Mouse (Mus musculus) megakaryocyte, embryonic 14.5 days (primary cell): ENCODE measurements at regions not wholly inside any gene's neighbourhood (a gene's known extent, or its start where the extent isn't known, plus 50 kb on each side); places are given as distances from the start of the nearest gene placed in this dataset.

Experiments
- FLI1 ChIP-seq: IDR thresholded peaks from 2 replicates; pipeline ENCODE4 v1.6.1; 2012; ENCODE audit warnings: low read length, inconsistent platforms, mixed read lengths
- GATA1 ChIP-seq: IDR thresholded peaks from 3 replicates; pipeline ENCODE4 v1.6.1; 2012; ENCODE audit warnings: mixed read lengths, low read length, inconsistent platforms, borderline replicate concordance

GRCm38 (mm10) chr3:3014978-3015377 is 2735.6 kb upstream of the Gm8797 start:
- TF ChIP-seq GATA1 (no peak; the same call in 2 of the 3 replicates), FLI1 (no peak)
